Mouse (Mus musculus) limb, embryonic 12.5 days (tissue): ENCODE results near the gene Ugt1a7c. TPM values are rescaled to one million over a fixed set of nuclear protein-coding genes. Genes with fewer than 3 reads are reported as not detected.

ENCODE experiments used
- ATAC-seq: fragments of 200-750 bp; cut with Nextera tagmentation; 2 replicates; pipeline ENCODE4 v1.8.0; 2017; ENCODE audit warnings: low read depth, moderate TSS enrichment; ENCODE audit not compliant: insufficient number of reproducible peaks, insufficient read depth, low FRiP score, low TSS enrichment
- H3K27ac ChIP-seq: fragments of 300-500 bp; sonication (generic); 2 replicates; pipeline ENCODE4 v1.5.1; 2016; ENCODE audit warnings: mild to moderate bottlenecking, moderate library complexity
- H3K27me3 ChIP-seq: fragments of 300-500 bp; sonication (generic); 2 replicates; pipeline ENCODE4 v1.6.1; 2016; ENCODE audit warnings: mild to moderate bottlenecking, moderate library complexity
- H3K36me3 ChIP-seq: fragments of 300-500 bp; sonication (generic); 2 replicates; pipeline ENCODE4 v1.6.1; 2016; ENCODE audit warnings: mild to moderate bottlenecking, moderate library complexity
- H3K4me1 ChIP-seq: fragments of 300-500 bp; sonication (generic); replicated peaks from 2 replicates; pipeline ENCODE4 v1.6.1; 2016
- H3K4me2 ChIP-seq: fragments of 300-500 bp; sonication (generic); 2 replicates; pipeline ENCODE4 v1.6.1; 2016; ENCODE audit warnings: mild to moderate bottlenecking, moderate library complexity
- H3K4me3 ChIP-seq: fragments of 300-500 bp; sonication (generic); replicated peaks from 2 replicates; pipeline ENCODE4 v1.5.1; 2016; ENCODE audit warnings: mild to moderate bottlenecking
- H3K9ac ChIP-seq: fragments of 300-500 bp; sonication (generic); replicated peaks from 2 replicates; pipeline ENCODE4 v1.6.1; 2016; ENCODE audit warnings: mild to moderate bottlenecking, moderate library complexity
- H3K9me3 ChIP-seq: fragments of 300-500 bp; sonication (generic); 2 replicates; pipeline ENCODE4 v1.6.1; 2016; ENCODE audit warnings: mild to moderate bottlenecking, moderate library complexity
- WGBS: fragments of 180-500 bp; shearing (Covaris S2); methylation state at CpG from one replicate; pipeline ENCODE4 v1.1.7; 2016; 5-methylcytosine and 5-hydroxymethylcytosine counted together
- polyA plus RNA-seq: library from polyadenylated mRNA; unstranded; fragments of >200 nt; fragmentation: Nextera tagmentation; extraction: Ambion mirVana; gene quantifications from 2 replicates; pipeline ENCODE4 v1.2.1, GENCODE M21; 2016

Gene Ugt1a7c
- polyA plus RNA-seq, 1 experiment from 2014 or later: 0.54 TPM

DNA sequence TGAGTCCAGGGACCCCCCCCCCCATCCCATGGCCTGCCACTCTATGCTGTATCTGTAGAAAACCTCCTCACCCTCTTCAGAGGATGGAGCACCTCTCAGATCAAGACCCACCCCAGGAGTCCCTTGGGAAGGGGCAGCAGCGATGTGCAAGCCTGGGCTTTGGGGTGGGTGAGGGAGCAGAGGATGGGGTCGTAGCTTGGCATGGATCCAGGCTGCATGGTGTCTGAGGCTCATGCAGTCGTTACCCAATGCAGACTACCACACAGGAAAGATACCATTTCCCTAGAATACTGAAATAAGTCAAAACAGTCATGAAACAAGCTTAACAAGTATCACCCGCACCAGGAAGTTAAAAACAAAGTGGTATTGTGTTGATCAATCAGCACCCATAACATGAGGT, 153.8 kb downstream of the Ugt1a7c start:
- Histone ChIP-seq H3K27me3 (no peaks in the 10 kb centered on the region), H3K4me1 (no peaks in the 10 kb centered on the region), H3K27ac (no peak overlapping the region), H3K9ac (no peak overlapping the region), H3K36me3 (no peaks in the 10 kb centered on the region), H3K4me3 (no peak overlapping the region), H3K4me2 (no peak overlapping the region), H3K9me3 (peaks cover 96% of the 10 kb centered on the region)
- 73% methylated on average over 4 of the region's 4 CpGs for WGBS
- ATAC-seq: no peak

- H3K27me3 ChIP-seq: no peaks in the 10 kb centered on the region
- no peaks in the 10 kb centered on the region for H3K4me1 ChIP-seq
- H3K4me2 ChIP-seq: no peak overlapping the region
- H3K9me3 ChIP-seq: peaks cover 96% of the 10 kb centered on the region
- no peak for ATAC-seq
- 75% methylated on average over 7 of the region's 7 CpGs for WGBS
- H3K27ac ChIP-seq: no peak overlapping the region
- no peak overlapping the region for H3K4me3 ChIP-seq
- no peak overlapping the region for H3K9ac ChIP-seq
- no peaks in the 10 kb centered on the region for H3K36me3 ChIP-seq
These were observed 154.7 kb downstream of the Ugt1a7c start for GRCm38 (mm10) chr1:88249596-88249995.

DNA sequence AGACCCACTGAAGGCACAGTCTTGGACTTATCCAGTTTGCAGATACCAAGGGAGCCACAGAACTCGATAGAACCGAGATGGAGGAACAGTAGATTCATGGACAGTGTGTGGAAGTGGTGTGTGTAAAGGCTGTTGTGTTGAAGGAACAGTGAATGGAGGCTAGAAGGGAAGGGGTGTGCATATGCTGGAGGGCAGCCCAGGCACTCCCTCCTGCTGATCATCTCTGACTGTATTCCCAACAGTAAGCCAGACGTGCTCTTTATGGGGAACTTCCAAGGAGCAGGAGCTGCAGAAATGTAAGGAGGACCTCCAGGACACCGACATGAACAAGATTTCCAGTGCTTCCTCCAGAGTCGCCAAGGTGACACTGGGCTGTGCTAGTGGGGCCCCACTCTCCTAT, 155.2 kb downstream of the Ugt1a7c start:
- Histone ChIP-seq H3K9me3 (peaks cover 96% of the 10 kb centered on the region), H3K9ac (no peak overlapping the region), H3K4me1 (no peaks in the 10 kb centered on the region), H3K27me3 (no peaks in the 10 kb centered on the region), H3K36me3 (no peaks in the 10 kb centered on the region), H3K4me3 (no peak overlapping the region), H3K27ac (no peak overlapping the region), H3K4me2 (no peak overlapping the region)
- no peak for ATAC-seq
- WGBS: 81% methylated on average over 5 of the region's 5 CpGs

GRCm38 (mm10) chr1:88253106-88253505, 158.2 kb downstream of the Ugt1a7c start:
- Histone ChIP-seq H3K27ac (no peak overlapping the region), H3K9ac (no peak overlapping the region), H3K27me3 (no peaks in the 10 kb centered on the region), H3K9me3 (peaks cover 96% of the 10 kb centered on the region), H3K4me3 (no peak overlapping the region), H3K36me3 (no peaks in the 10 kb centered on the region), H3K4me1 (no peaks in the 10 kb centered on the region), H3K4me2 (no peak overlapping the region)
- WGBS: 74% methylated on average over 8 of the region's 8 CpGs
- ATAC-seq: no peak

GRCm38 (mm10) chr1:88253540-88253939, 158.7 kb downstream of the Ugt1a7c start:
- 71% methylated on average over 6 of the region's 6 CpGs for WGBS

GRCm38 (mm10) chr1:88254793-88255465, 160.1 kb downstream of the Ugt1a7c start:
- ATAC-seq: no peak
- Histone ChIP-seq H3K27me3 (no peaks in the 10 kb centered on the region), H3K27ac (no peak overlapping the region), H3K9ac (no peak overlapping the region), H3K4me2 (no peak overlapping the region), H3K4me1 (no peaks in the 10 kb centered on the region), H3K4me3 (no peak overlapping the region), H3K9me3 (peaks cover 88% of the 10 kb centered on the region), H3K36me3 (peaks cover 8% of the 10 kb centered on the region)
- 86% methylated on average over 12 of the region's 12 CpGs for WGBS

More at GRCm38 (mm10) chr1:88253540-88253939, 158.7 kb downstream of the Ugt1a7c start:
- H3K27ac ChIP-seq: no peak overlapping the region
- H3K4me3 ChIP-seq: no peak overlapping the region
- H3K36me3 ChIP-seq: no peaks in the 10 kb centered on the region
- H3K9me3 ChIP-seq: peaks cover 94% of the 10 kb centered on the region
- H3K27me3 ChIP-seq: no peaks in the 10 kb centered on the region
- no peak overlapping the region for H3K9ac ChIP-seq
- H3K4me1 ChIP-seq: no peaks in the 10 kb centered on the region
- no peak overlapping the region for H3K4me2 ChIP-seq
- no peak for ATAC-seq

- H3K4me1 ChIP-seq: 0 out of 2 replicates have a peak, but pooled peaks cover 2% of the 10 kb centered on the region
- no peak overlapping the region for H3K4me2 ChIP-seq
- ATAC-seq: no peak
- peaks cover 14% of the 10 kb centered on the region for H3K36me3 ChIP-seq
- peaks cover 86% of the 10 kb centered on the region for H3K9me3 ChIP-seq
- H3K27ac ChIP-seq: no peak overlapping the region
- H3K4me3 ChIP-seq: no peak overlapping the region
- WGBS: 53% methylated on average over 2 of the region's 2 CpGs
- no peak overlapping the region for H3K9ac ChIP-seq
- no peaks in the 10 kb centered on the region for H3K27me3 ChIP-seq
These were observed 160.6 kb downstream of the Ugt1a7c start for GRCm38 (mm10) chr1:88255466-88255857.

DNA sequence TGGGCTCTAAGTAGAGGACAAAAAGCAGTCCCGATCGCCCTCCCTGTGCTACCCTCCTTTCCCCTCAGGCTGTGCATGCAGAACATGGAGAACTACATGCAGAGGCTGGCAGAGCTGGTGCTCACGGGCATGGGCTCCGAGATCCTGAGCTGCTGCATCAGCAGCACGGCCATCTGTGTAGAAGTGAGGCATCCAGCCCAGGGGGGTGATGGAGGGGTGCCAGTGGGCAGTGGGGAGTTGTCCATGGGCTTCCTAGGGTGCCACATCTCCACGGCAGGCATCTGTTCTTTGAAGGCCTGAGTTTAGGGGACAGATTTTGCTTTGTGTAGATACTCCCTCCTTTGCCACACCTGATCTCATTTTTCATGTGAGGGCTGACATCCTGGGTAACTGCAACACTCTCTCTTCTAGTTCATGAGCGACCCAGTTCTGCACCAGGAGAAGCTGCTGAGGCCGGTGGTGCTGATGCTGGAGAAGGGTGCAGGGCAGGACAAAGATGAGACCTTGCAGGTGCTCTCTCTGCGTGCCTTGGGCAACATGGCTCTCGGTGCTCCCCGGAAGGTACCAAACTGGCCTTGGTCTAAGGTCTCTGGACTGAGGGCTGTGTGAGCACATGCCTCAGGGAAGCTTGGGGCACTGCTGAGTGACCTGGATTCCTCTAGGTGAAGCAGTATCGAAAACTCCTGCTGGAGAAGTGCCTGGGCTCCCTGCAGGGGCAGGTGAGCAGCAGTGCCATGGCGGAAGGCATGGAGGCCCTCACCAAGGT, 161.3 kb downstream of the Ugt1a7c start:
- 80% methylated on average over 13 of the region's 13 CpGs for WGBS
- H3K4me1 ChIP-seq: 0 out of 2 replicates have a peak, but pooled peaks cover 2% of the 10 kb centered on the region
- H3K36me3 ChIP-seq: peaks cover 21% of the 10 kb centered on the region
- no peak for ATAC-seq
- no peak overlapping the region for H3K4me2 ChIP-seq
- H3K9ac ChIP-seq: no peak overlapping the region
- peaks cover 85% of the 10 kb centered on the region for H3K9me3 ChIP-seq
- H3K4me3 ChIP-seq: no peak overlapping the region
- no peaks in the 10 kb centered on the region for H3K27me3 ChIP-seq
- no peak overlapping the region for H3K27ac ChIP-seq

GRCm38 (mm10) chr1:88256886-88257663, 162.2 kb downstream of the Ugt1a7c start:
- H3K27ac ChIP-seq: no peak overlapping the region
- 77% methylated on average over 10 of the region's 10 CpGs for WGBS
- 0 out of 2 replicates have a peak, but pooled peaks cover 2% of the 10 kb centered on the region for H3K4me1 ChIP-seq
- peaks cover 30% of the 10 kb centered on the region for H3K36me3 ChIP-seq
- H3K9me3 ChIP-seq: peaks cover 84% of the 10 kb centered on the region
- H3K27me3 ChIP-seq: no peaks in the 10 kb centered on the region
- no peak overlapping the region for H3K4me2 ChIP-seq
- no peak overlapping the region for H3K9ac ChIP-seq
- ATAC-seq: no peak
- no peak overlapping the region for H3K4me3 ChIP-seq

GRCm38 (mm10) chr1:88257681-88258080, 162.8 kb downstream of the Ugt1a7c start:
- no peak for ATAC-seq
- WGBS: 81% methylated on average over 6 of the region's 6 CpGs
- H3K27ac ChIP-seq: no peak overlapping the region
- no peak overlapping the region for H3K4me3 ChIP-seq
- H3K4me1 ChIP-seq: 0 out of 2 replicates have a peak, but pooled peaks cover 2% of the 10 kb centered on the region
- no peak overlapping the region for H3K9ac ChIP-seq
- H3K36me3 ChIP-seq: peaks cover 36% of the 10 kb centered on the region
- peaks cover 78% of the 10 kb centered on the region for H3K9me3 ChIP-seq
- H3K4me2 ChIP-seq: no peak overlapping the region
- H3K27me3 ChIP-seq: no peaks in the 10 kb centered on the region

DNA sequence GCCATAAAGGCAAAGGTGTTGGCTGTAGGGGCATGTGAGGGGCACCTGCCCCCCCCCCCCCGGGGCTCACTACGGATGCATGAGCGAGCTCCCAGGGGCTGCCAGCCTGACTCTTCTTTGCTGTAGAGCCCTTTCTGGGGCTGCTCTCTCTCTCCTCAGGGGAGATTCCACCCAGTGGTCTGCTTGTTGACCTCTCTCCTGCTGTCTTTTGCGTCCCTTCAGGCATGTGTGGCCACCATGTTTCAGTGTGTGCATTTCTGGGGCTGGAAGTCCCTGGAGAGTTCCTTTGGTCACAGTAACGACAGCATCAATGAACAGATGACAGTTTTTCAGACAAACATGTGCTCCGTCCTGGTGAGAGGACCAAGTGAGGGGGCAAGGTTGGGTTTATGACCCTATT, 163.5 kb downstream of the Ugt1a7c start:
- H3K36me3 ChIP-seq: peaks cover 43% of the 10 kb centered on the region
- H3K27me3 ChIP-seq: no peaks in the 10 kb centered on the region
- no peak overlapping the region for H3K4me3 ChIP-seq
- no peak overlapping the region for H3K4me2 ChIP-seq
- H3K9me3 ChIP-seq: peaks cover 71% of the 10 kb centered on the region
- H3K9ac ChIP-seq: no peak overlapping the region
- H3K4me1 ChIP-seq: 0 out of 2 replicates have a peak, but pooled peaks cover 2% of the 10 kb centered on the region
- H3K27ac ChIP-seq: no peak overlapping the region
- 70% methylated on average over 6 of the region's 6 CpGs for WGBS
- no peak for ATAC-seq
